Mouse (Mus musculus) small intestine, adult 2 months (tissue): ENCODE measurements at regions not wholly inside any gene's neighbourhood (a gene's known extent, or its start where the extent isn't known, plus 50 kb on each side); places are given as distances from the start of the nearest gene placed in this dataset.

Experiments used
- CTCF ChIP-seq: fragments of 200-500 bp; IDR thresholded peaks from 2 replicates; pipeline ENCODE4 v1.5.1; 2012; ENCODE audit warnings: low read depth, mild to moderate bottlenecking, control low read depth, inconsistent platforms, low read length, moderate library complexity, mixed read lengths; ENCODE audit not compliant: insufficient replicate concordance, insufficient read length; ENCODE audit errors: extremely low read depth
- POLR2A ChIP-seq: fragments of 200-500 bp; IDR thresholded peaks from 2 replicates; pipeline ENCODE4 v1.6.1; 2012; ENCODE audit warnings: low read depth, mild to moderate bottlenecking, control low read depth, inconsistent platforms, low read length, moderate library complexity

- TF ChIP-seq CTCF (no peak), POLR2A (no peak)
Observed at GRCm38 (mm10) chr8:80399594-80400207, 93.9 kb upstream of the Gypa start.
